ENCODE assay signal across 16 mouse cellular contexts in genomic region chrX:162568439-162568838, GRCm38 (mm10).
"Had no signal": no experiment of that assay in that cellular context is flagged by ENCODE, and none has a peak within 500 bp of the region (broad histone marks: within the 10 kb centered on the region; RNA-seq: fewer than 3 reads in every experiment).

No protein-coding gene starts in this region.

- H3K4me1 ChIP-seq: neural tube, embryonic 13.5 days; neural tube, embryonic 15.5 days; stomach, embryonic 15.5 days had no signal

- H3K36me3 ChIP-seq: neural tube, embryonic 13.5 days; neural tube, embryonic 15.5 days; stomach, embryonic 15.5 days had no signal

- H3K9ac ChIP-seq: neural tube, embryonic 13.5 days; neural tube, embryonic 15.5 days; stomach, embryonic 15.5 days had no signal

- DNase-seq: retina, postnatal 1 day; right cerebral cortex, adult 18-20 months; right cerebral cortex, postnatal 14 days; right cerebral cortex, postnatal 25 days; right cerebral cortex, postnatal 4 days; spleen, adult 18-20 months; thymus, adult 18-20 months; thymus, adult 2 months; thymus, postnatal 14 days; thymus, postnatal 25 days; thymus, postnatal 36 days; thymus, postnatal 4 days had no signal

- H3K4me2 ChIP-seq: neural tube, embryonic 13.5 days; neural tube, embryonic 15.5 days; stomach, embryonic 15.5 days had no signal

- H3K9me3 ChIP-seq: neural tube, embryonic 13.5 days; neural tube, embryonic 15.5 days; stomach, embryonic 15.5 days had no signal

- H3K4me3 ChIP-seq: neural tube, embryonic 13.5 days; neural tube, embryonic 15.5 days; stomach, embryonic 15.5 days had no signal

- H3K27me3 ChIP-seq: neural tube, embryonic 15.5 days; stomach, embryonic 15.5 days had no signal

- H3K27ac ChIP-seq: neural tube, embryonic 13.5 days; neural tube, embryonic 15.5 days; stomach, embryonic 15.5 days; stomach, postnatal 0 days had no signal
